Mouse (Mus musculus): ENCODE data around the gene Gm49601. TPM values are rescaled to one million over a fixed set of nuclear protein-coding genes. Genes with fewer than 3 reads are reported as not detected.

The Gm49601 gene
- polyA plus RNA-seq, 1 experiment: not detected

GRCm38 (mm10) chr16:18593930-18594329, 32.3 kb downstream of the Gm49601 start:
- no peaks in the 10 kb centered on the region for H3K4me1 ChIP-seq (ENCODE audit: control insufficient read depth, insufficient read depth, low read length)
- no peak for TF ChIP-seq CTCF (IDR thresholded peaks at IDR 0.05; ENCODE audit: low read depth, low read length)
- no peak for TF ChIP-seq POLR2A (IDR thresholded peaks at IDR 0.05; ENCODE audit: borderline replicate concordance, low read depth, low read length)
- H3K4me3 ChIP-seq (ENCODE audit: insufficient read depth, low read length): no peak overlapping the region
- H3K27ac ChIP-seq (ENCODE audit: insufficient read depth, low read depth, low read length): no peak overlapping the region

DNA sequence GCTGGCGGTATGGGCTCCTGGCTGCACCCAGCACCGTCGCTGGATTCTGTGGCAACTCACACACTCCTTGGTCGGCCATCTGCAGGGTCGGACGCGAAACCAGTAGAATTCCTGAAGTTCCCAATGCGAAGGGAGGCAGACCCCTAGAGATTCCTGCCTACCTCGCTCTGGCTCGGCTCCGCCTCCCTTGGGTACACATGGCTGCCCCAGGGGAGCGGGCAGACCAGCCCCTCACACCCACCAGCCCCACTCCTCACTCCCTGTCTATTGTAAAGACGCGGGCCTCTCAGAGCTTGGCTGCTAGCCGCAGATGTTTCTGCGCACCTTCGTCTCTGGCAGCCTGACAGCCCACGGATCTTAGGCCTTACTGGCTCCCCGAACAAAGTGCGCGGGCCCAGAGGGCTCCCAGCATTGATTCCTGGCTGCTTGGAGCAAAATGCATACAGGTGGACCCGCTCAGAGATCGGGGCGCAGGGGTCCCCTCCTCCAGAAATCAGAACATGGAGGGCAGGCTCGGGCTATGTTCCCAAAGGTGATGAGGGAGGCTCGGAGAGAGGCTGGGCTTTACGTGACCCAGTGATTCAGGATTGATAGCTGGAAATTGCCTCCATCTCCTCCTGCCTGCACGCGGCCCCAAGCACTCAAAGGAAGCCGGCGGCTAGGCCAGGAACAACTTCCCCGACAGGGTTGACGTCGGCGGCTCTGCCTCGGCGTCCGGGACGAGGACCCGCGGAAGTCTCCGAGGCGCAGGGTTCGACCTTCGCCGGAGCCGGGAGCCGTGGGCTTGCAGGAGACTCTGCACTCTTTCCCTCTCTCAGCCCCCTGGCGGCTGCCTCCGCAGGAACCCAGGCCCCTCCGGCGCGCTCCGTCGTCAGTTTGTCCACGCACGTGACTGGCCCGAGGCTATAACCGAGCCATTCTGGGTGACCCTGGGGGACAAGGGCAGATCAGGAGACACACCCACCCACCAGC, 34.9 kb downstream of the Gm49601 start:
- TF ChIP-seq CTCF (IDR thresholded peaks at IDR 0.05; ENCODE audit: low read depth, low read length) (no peak), POLR2A (IDR thresholded peaks at IDR 0.05; ENCODE audit: borderline replicate concordance, low read depth, low read length) (no peak)
- Histone ChIP-seq H3K27ac (ENCODE audit: insufficient read depth, low read depth, low read length) (no peak overlapping the region), H3K4me3 (ENCODE audit: insufficient read depth, low read length) (peak overlapping the region; percentile 24; the same call in 1 of the 2 replicates), H3K4me1 (ENCODE audit: control insufficient read depth, insufficient read depth, low read length) (no peaks in the 10 kb centered on the region)

- no peaks in the 10 kb centered on the region for H3K4me1 ChIP-seq (ENCODE audit: control insufficient read depth, insufficient read depth, low read length)
These were observed 36.1 kb downstream of the Gm49601 start, which contains the start of gene Tbx1 for GRCm38 (mm10) chr16:18589804-18590790. Tbx1 (minus strand) TSS chr16:18590671.

DNA sequence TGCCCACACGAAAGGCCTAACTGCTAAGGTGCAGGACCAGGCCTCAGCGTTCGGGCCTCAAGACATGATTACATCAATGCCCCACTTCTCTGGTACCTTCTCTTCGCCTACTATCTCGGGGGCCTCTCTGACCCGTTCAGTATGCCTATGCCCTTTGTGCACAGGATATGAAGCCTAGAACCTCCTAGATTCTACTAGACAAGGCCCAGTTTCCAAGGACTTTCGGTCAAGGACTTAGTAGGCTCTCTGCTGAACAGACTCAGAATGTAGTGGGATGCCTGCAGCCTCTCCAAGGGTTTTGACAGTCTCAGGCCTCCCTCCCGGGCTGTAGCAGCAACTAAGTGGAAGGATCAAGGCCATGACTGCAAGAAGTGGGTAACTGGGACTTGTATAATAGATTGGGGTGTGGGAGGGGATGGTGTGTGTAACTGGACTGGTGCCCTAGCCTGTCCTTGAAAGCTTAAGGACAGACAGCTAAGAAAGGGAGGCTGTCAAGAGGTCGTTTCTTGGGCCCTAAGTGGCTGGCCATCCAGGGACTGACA, 37.1 kb downstream of the Gm49601 start:
- Histone ChIP-seq H3K27ac (ENCODE audit: insufficient read depth, low read depth, low read length) (no peak overlapping the region), H3K4me1 (ENCODE audit: control insufficient read depth, insufficient read depth, low read length) (no peaks in the 10 kb centered on the region), H3K4me3 (ENCODE audit: insufficient read depth, low read length) (no peak overlapping the region)
- no peak for TF ChIP-seq POLR2A (IDR thresholded peaks at IDR 0.05; ENCODE audit: borderline replicate concordance, low read depth, low read length)
- TF ChIP-seq CTCF (IDR thresholded peaks at IDR 0.05; ENCODE audit: low read depth, low read length): no peak

More at GRCm38 (mm10) chr16:18589804-18590790, 36.1 kb downstream of the Gm49601 start, which contains the start of gene Tbx1:
- Histone ChIP-seq H3K27ac (ENCODE audit: insufficient read depth, low read depth, low read length) (no peak within 1 kb of the TSS), H3K4me3 (ENCODE audit: insufficient read depth, low read length) (peak within 1 kb of the TSS; percentile 51)
- TF ChIP-seq CTCF (IDR thresholded peaks at IDR 0.05; ENCODE audit: low read depth, low read length) (peak; percentile 23; the same call in 1 of the 2 replicates), POLR2A (IDR thresholded peaks at IDR 0.05; ENCODE audit: borderline replicate concordance, low read depth, low read length) (no peak)

GRCm38 (mm10) chr16:18588738-18589055, 37.5 kb downstream of the Gm49601 start:
- H3K4me3 ChIP-seq (ENCODE audit: insufficient read depth, low read length): no peak overlapping the region
- H3K27ac ChIP-seq (ENCODE audit: insufficient read depth, low read depth, low read length): no peak overlapping the region
- no peaks in the 10 kb centered on the region for H3K4me1 ChIP-seq (ENCODE audit: control insufficient read depth, insufficient read depth, low read length)
- TF ChIP-seq POLR2A (IDR thresholded peaks at IDR 0.05; ENCODE audit: borderline replicate concordance, low read depth, low read length): no peak

GRCm38 (mm10) chr16:18587847-18588737, 38.1 kb downstream of the Gm49601 start:
- H3K4me3 ChIP-seq (ENCODE audit: insufficient read depth, low read length): no peak overlapping the region
- no peak overlapping the region for H3K27ac ChIP-seq (ENCODE audit: insufficient read depth, low read depth, low read length)
- H3K4me1 ChIP-seq (ENCODE audit: control insufficient read depth, insufficient read depth, low read length): no peaks in the 10 kb centered on the region
- TF ChIP-seq CTCF (IDR thresholded peaks at IDR 0.05; ENCODE audit: low read depth, low read length): no peak
- no peak for TF ChIP-seq POLR2A (IDR thresholded peaks at IDR 0.05; ENCODE audit: borderline replicate concordance, low read depth, low read length)

- no peak for TF ChIP-seq POLR2A (IDR thresholded peaks at IDR 0.05; ENCODE audit: borderline replicate concordance, low read depth, low read length)
- no peak for TF ChIP-seq CTCF (IDR thresholded peaks at IDR 0.05; ENCODE audit: low read depth, low read length)
- H3K4me1 ChIP-seq (ENCODE audit: control insufficient read depth, insufficient read depth, low read length): no peaks in the 10 kb centered on the region
- no peak overlapping the region for H3K4me3 ChIP-seq (ENCODE audit: insufficient read depth, low read length)
- no peak overlapping the region for H3K27ac ChIP-seq (ENCODE audit: insufficient read depth, low read depth, low read length)
These were observed 39.2 kb downstream of the Gm49601 start for GRCm38 (mm10) chr16:18586906-18587546.

DNA sequence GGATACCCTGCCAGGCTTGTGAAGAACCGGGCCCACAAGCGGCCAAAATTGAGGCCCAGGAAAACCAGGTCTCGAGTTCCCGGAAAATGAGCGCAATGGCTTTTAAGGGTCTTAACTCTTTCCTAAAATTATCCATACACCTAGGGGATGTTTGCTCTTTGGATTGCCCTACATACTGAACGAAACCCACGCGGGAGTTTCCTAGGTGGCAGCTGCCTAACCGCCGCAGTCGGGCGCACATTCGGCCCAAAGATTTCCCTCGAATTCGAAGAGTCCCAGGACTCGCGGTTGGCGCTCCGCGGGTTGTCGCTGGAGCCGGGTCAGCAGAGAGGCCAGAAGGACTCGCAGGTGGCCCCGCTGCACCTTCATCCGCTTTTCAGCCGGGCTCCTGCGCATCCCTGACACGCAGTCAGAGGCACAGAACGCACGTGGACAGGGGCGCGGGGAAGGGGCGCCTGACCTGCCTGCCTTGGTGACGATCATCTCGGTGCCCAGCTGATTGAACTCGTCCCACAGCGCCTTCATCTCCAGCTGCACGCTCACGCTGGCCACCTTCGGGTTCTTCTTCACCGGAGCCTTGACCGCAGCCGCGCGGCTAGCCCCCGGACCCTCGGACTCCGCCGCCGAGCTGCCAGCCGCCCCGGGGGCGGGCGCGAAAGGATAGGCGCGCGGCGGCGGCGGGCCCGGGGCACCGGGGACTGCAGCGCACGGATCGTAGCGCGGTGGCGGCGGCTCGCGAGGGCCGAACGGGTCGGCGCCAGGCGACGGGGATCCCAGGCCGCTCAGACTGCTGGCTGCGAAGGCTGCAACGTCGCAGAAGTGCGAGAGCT, 39.9 kb downstream of the Gm49601 start:
- H3K4me3 ChIP-seq (ENCODE audit: insufficient read depth, low read length): no peak overlapping the region

More for the DNA sequence above, 39.9 kb downstream of the Gm49601 start:
- TF ChIP-seq POLR2A (IDR thresholded peaks at IDR 0.05; ENCODE audit: borderline replicate concordance, low read depth, low read length) (no peak), CTCF (IDR thresholded peaks at IDR 0.05; ENCODE audit: low read depth, low read length) (no peak)
- Histone ChIP-seq H3K27ac (ENCODE audit: insufficient read depth, low read depth, low read length) (no peak overlapping the region), H3K4me1 (ENCODE audit: control insufficient read depth, insufficient read depth, low read length) (no peaks in the 10 kb centered on the region)
